Mouse (Mus musculus): ENCODE measurements around the gene Kcnj14.

Gene Kcnj14

GRCm38 (mm10) chr7:45809276-45810075 lies 15.1 kb downstream of the Kcnj14 start:
- no peak for TF ChIP-seq NANOG (IDR thresholded peaks at IDR 0.05; ENCODE audit: borderline replicate concordance, low read length)
- no peak for TF ChIP-seq POU5F1 (IDR thresholded peaks at IDR 0.05; ENCODE audit: borderline replicate concordance, low read length)
- TF ChIP-seq CTCF (conservative IDR thresholded peaks at IDR 0.05; ENCODE audit: low read length) = no peak
- Histone ChIP-seq H3K27me3 (ENCODE audit: insufficient read depth, low read length) (no peaks in the 10 kb centered on the region), H3K4me3 (replicated peaks; ENCODE audit: low read length) (peak overlapping the region; percentile 20; the same call in 1 of the 2 replicates), H3K9me3 (ENCODE audit: low read length) (no peaks in the 10 kb centered on the region), H3K36me3 (ENCODE audit: insufficient read depth, low read length) (peaks cover 76% of the 10 kb centered on the region), H3K4me1 (replicated peaks; ENCODE audit: low read depth, low read length) (peaks cover 78% of the 10 kb centered on the region)

- Histone ChIP-seq H3K27me3 (ENCODE audit: insufficient read depth, low read length) (no peaks in the 10 kb centered on the region), H3K4me1 (replicated peaks; ENCODE audit: low read depth, low read length) (peaks cover 78% of the 10 kb centered on the region), H3K9me3 (ENCODE audit: low read length) (no peaks in the 10 kb centered on the region), H3K36me3 (ENCODE audit: insufficient read depth, low read length) (peaks cover 77% of the 10 kb centered on the region), H3K4me3 (replicated peaks; ENCODE audit: low read length) (peak overlapping the region; percentile 20; the same call in 1 of the 2 replicates)
- TF ChIP-seq NANOG (IDR thresholded peaks at IDR 0.05; ENCODE audit: borderline replicate concordance, low read length) (no peak), CTCF (conservative IDR thresholded peaks at IDR 0.05; ENCODE audit: low read length) (no peak), POU5F1 (IDR thresholded peaks at IDR 0.05; ENCODE audit: borderline replicate concordance, low read length) (no peak)
These were observed 16.1 kb downstream of the Kcnj14 start for GRCm38 (mm10) chr7:45808471-45808870.

GRCm38 (mm10) chr7:45805941-45806340 lies 18.6 kb downstream of the Kcnj14 start:
- H3K27me3 ChIP-seq (ENCODE audit: insufficient read depth, low read length) = no peaks in the 10 kb centered on the region
- H3K9me3 ChIP-seq (ENCODE audit: low read length) = no peaks in the 10 kb centered on the region
- peaks cover 64% of the 10 kb centered on the region for H3K36me3 ChIP-seq (ENCODE audit: insufficient read depth, low read length)
- peaks cover 64% of the 10 kb centered on the region for H3K4me1 ChIP-seq (replicated peaks; ENCODE audit: low read depth, low read length)
- no peak overlapping the region for H3K4me3 ChIP-seq (replicated peaks; ENCODE audit: low read length)
- TF ChIP-seq CTCF (conservative IDR thresholded peaks at IDR 0.05; ENCODE audit: low read length) = no peak
- no peak for TF ChIP-seq POU5F1 (IDR thresholded peaks at IDR 0.05; ENCODE audit: borderline replicate concordance, low read length)
- no peak for TF ChIP-seq NANOG (IDR thresholded peaks at IDR 0.05; ENCODE audit: borderline replicate concordance, low read length)

- Histone ChIP-seq H3K27me3 (ENCODE audit: insufficient read depth, low read length) (peaks cover 9% of the 10 kb centered on the region), H3K4me3 (replicated peaks; ENCODE audit: low read length) (no peak overlapping the region), H3K9me3 (ENCODE audit: low read length) (no peaks in the 10 kb centered on the region), H3K4me1 (replicated peaks; ENCODE audit: low read depth, low read length) (peaks cover 55% of the 10 kb centered on the region), H3K36me3 (ENCODE audit: insufficient read depth, low read length) (peaks cover 30% of the 10 kb centered on the region)
- no peak for TF ChIP-seq NANOG (IDR thresholded peaks at IDR 0.05; ENCODE audit: borderline replicate concordance, low read length)
- TF ChIP-seq POU5F1 (IDR thresholded peaks at IDR 0.05; ENCODE audit: borderline replicate concordance, low read length) = no peak
- TF ChIP-seq CTCF (conservative IDR thresholded peaks at IDR 0.05; ENCODE audit: low read length) = no peak
These were observed 22.0 kb downstream of the Kcnj14 start for GRCm38 (mm10) chr7:45802551-45802950.

GRCm38 (mm10) chr7:45801348-45801747 lies 23.2 kb downstream of the Kcnj14 start:
- TF ChIP-seq CTCF (conservative IDR thresholded peaks at IDR 0.05; ENCODE audit: low read length) = peak; percentile 99
- no peak for TF ChIP-seq POU5F1 (IDR thresholded peaks at IDR 0.05; ENCODE audit: borderline replicate concordance, low read length)
- H3K36me3 ChIP-seq (ENCODE audit: insufficient read depth, low read length) = peaks cover 18% of the 10 kb centered on the region
- peaks cover 52% of the 10 kb centered on the region for H3K4me1 ChIP-seq (replicated peaks; ENCODE audit: low read depth, low read length)
- no peaks in the 10 kb centered on the region for H3K9me3 ChIP-seq (ENCODE audit: low read length)
- peaks cover 14% of the 10 kb centered on the region for H3K27me3 ChIP-seq (ENCODE audit: insufficient read depth, low read length)
- H3K4me3 ChIP-seq (replicated peaks; ENCODE audit: low read length) = peak overlapping the region; percentile 66

- Histone ChIP-seq H3K36me3 (ENCODE audit: insufficient read depth, low read length) (peaks cover 12% of the 10 kb centered on the region), H3K9me3 (ENCODE audit: low read length) (no peaks in the 10 kb centered on the region), H3K27me3 (ENCODE audit: insufficient read depth, low read length) (peaks cover 14% of the 10 kb centered on the region), H3K4me1 (replicated peaks; ENCODE audit: low read depth, low read length) (peaks cover 45% of the 10 kb centered on the region), H3K4me3 (replicated peaks; ENCODE audit: low read length) (peak overlapping the region; percentile 66)
- TF ChIP-seq CTCF (conservative IDR thresholded peaks at IDR 0.05; ENCODE audit: low read length) (no peak), NANOG (IDR thresholded peaks at IDR 0.05; ENCODE audit: borderline replicate concordance, low read length) (no peak), POU5F1 (IDR thresholded peaks at IDR 0.05; ENCODE audit: borderline replicate concordance, low read length) (no peak)
These were observed 23.9 kb downstream of the Kcnj14 start for GRCm38 (mm10) chr7:45800546-45801204.

GRCm38 (mm10) chr7:45800001-45800400 lies 24.6 kb downstream of the Kcnj14 start:
- peak overlapping the region; percentile 66 for H3K4me3 ChIP-seq (replicated peaks; ENCODE audit: low read length)
- peaks cover 10% of the 10 kb centered on the region for H3K36me3 ChIP-seq (ENCODE audit: insufficient read depth, low read length)
- peaks cover 48% of the 10 kb centered on the region for H3K4me1 ChIP-seq (replicated peaks; ENCODE audit: low read depth, low read length)
- H3K9me3 ChIP-seq (ENCODE audit: low read length) = no peaks in the 10 kb centered on the region
- TF ChIP-seq CTCF (conservative IDR thresholded peaks at IDR 0.05; ENCODE audit: low read length) (no peak), POU5F1 (IDR thresholded peaks at IDR 0.05; ENCODE audit: borderline replicate concordance, low read length) (no peak), NANOG (IDR thresholded peaks at IDR 0.05; ENCODE audit: borderline replicate concordance, low read length) (no peak)
- peaks cover 14% of the 10 kb centered on the region for H3K27me3 ChIP-seq (ENCODE audit: insufficient read depth, low read length)

GRCm38 (mm10) chr7:45798931-45799330 lies 25.7 kb downstream of the Kcnj14 start:
- Histone ChIP-seq H3K27me3 (ENCODE audit: insufficient read depth, low read length) (peaks cover 24% of the 10 kb centered on the region), H3K36me3 (ENCODE audit: insufficient read depth, low read length) (peaks cover 10% of the 10 kb centered on the region), H3K4me1 (replicated peaks; ENCODE audit: low read depth, low read length) (peaks cover 56% of the 10 kb centered on the region), H3K4me3 (replicated peaks; ENCODE audit: low read length) (0 out of 2 replicates have a peak overlapping the region, but pooled peaks have one; percentile 20), H3K9me3 (ENCODE audit: low read length) (no peaks in the 10 kb centered on the region)
- TF ChIP-seq POU5F1 (IDR thresholded peaks at IDR 0.05; ENCODE audit: borderline replicate concordance, low read length) = no peak
- no peak for TF ChIP-seq CTCF (conservative IDR thresholded peaks at IDR 0.05; ENCODE audit: low read length)
- no peak for TF ChIP-seq NANOG (IDR thresholded peaks at IDR 0.05; ENCODE audit: borderline replicate concordance, low read length)

Data from E14TG2a.4 (cell line).